Mouse (Mus musculus): ENCODE measurements around the gene Lman2.
A peak's percentile ranks its signal among the peaks of the same experiment; 100 is the strongest.

Gene Lman2

GRCm38 (mm10) chr13:55327169-55327568 is 35.4 kb downstream of the Lman2 start:
- DNase-seq (ENCODE audit: low read depth) = no peak

DNA sequence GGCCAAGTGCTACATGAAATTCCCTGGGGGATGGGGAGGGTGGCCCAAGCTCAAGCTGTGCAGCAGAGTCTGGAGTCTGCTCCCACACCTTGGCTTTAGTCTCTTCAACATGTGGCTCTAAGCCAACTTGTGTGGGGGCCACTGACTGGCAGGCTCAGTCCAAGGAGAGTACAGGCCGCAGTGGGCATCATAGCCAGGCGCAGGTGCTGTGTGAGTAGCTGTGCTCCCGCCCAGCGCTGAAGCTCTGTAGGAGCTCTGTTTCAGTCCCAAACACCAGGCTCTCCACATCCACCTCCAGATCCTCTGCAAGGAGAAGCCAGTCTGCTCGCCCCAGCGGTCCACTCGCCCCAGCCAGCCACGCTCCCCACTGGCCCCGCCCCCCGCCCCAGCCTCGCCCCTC is 37.0 kb downstream of the Lman2 start:
- DNase-seq (ENCODE audit: low read depth) = no peak

GRCm38 (mm10) chr13:55322130-55322825 is 40.3 kb downstream of the Lman2 start:
- peak; percentile 70 for DNase-seq (ENCODE audit: low read depth)

- DNase-seq (ENCODE audit: low read depth) = peak; percentile 89
Observed at GRCm38 (mm10) chr13:55321434-55322129, 41.0 kb downstream of the Lman2 start, which contains the start of gene Rab24. TSS of gene Rab24 (minus strand) at chr13:55321946.

- no peak for DNase-seq (ENCODE audit: low read depth)
Observed at GRCm38 (mm10) chr13:55319931-55320533, 42.6 kb downstream of the Lman2 start, which contains the start of gene Prelid1. TSS of gene Prelid1 (plus strand) at chr13:55320500.

DNA sequence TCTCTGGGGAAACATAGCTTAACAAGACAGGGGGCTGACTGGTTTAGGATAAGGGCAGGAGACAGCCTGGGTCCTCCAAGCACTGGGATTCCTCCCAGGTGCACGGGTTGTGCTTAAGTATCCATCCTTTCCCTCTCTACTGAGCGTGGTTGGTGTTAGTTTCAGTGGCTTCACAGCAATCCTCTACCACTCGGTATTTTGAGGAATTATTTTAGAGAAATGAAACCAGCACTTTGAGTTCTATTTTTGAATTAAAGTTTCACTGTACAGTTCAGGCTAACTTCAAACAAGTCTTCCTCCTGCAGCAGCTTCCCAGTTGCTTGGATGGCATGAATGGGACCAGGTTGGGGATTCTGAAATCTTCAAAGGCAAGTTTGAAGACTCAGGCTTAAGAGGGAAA is 44.2 kb downstream of the Lman2 start:
- DNase-seq (ENCODE audit: low read depth) = no peak

- no peak for DNase-seq (ENCODE audit: low read depth)
Observed at GRCm38 (mm10) chr13:55314891-55315412, 47.6 kb downstream of the Lman2 start.

- DNase-seq (ENCODE audit: low read depth) = no peak
Observed at GRCm38 (mm10) chr13:55313051-55313450, 49.5 kb downstream of the Lman2 start.

DNA sequence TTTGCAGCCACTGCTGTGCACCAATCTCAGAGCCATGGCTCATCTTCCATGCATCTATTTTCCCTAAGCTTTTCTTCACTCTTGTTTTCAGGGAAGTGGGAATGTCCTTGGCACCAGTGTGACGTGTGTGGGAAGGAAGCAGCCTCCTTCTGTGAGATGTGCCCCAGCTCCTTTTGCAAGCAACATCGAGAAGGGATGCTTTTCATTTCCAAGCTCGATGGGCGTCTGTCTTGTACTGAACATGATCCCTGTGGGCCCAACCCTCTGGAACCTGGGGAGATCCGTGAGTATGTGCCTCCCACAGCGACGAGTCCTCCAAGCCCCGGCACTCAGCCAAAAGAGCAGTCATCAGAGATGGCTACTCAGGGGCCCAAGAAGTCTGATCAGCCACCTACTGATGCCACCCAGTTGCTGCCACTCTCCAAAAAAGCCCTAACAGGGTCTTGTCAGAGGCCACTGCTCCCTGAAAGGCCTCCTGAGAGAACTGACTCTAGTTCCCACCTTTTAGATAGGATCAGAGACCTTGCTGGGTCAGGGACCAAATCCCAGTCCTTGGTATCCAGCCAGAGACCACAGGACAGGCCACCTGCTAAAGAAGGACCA is 50.5 kb downstream of the Lman2 start:
- DNase-seq (ENCODE audit: low read depth) = no peak

DNA sequence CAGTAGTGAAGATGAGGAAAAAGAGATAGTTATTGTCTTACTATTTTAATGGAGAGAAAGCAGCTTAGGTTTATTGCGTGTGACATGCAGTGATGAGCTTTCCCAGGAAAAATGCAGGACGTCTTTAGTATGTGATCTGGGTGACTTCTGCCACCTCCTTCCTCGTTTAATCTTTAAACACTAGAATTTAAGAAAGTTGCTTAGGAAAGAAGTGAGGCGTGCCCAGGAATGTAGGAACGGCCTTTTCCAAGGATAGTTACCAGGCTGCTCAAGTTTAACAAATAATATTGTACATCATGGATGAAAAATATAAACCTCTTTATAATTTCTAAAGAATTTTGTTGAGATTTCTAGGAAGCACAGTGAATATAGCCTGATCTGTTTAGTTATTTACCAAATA is 61.7 kb downstream of the Lman2 start:
- DNase-seq (ENCODE audit: low read depth) = no peak

GRCm38 (mm10) chr13:55296760-55297159 is 65.8 kb downstream of the Lman2 start:
- DNase-seq (ENCODE audit: low read depth) = no peak

Measured in 416B (cell line).